Mouse (Mus musculus): Measurements from ENCODE around the gene Trim47. TPM values are rescaled to one million over a fixed set of nuclear protein-coding genes. Genes with fewer than 3 reads are reported as not detected.

Trim47 gene
- polyA plus RNA-seq, 1 experiment from 2014 or later = 16.1 TPM

GRCm38 (mm10) chr11:116106963-116107776, 19.8 kb downstream of the Trim47 start:
- no peak for ATAC-seq
- TF ChIP-seq CTCF (IDR thresholded peaks at IDR 0.05; ENCODE audit: low read depth) = peak; percentile 44
- H3K27ac ChIP-seq (ENCODE audit: low read depth, low read length) = no peak overlapping the region

GRCm38 (mm10) chr11:116106154-116106962, 20.7 kb downstream of the Trim47 start:
- TF ChIP-seq CTCF (IDR thresholded peaks at IDR 0.05; ENCODE audit: low read depth) = no peak
- 37% methylated on average over 32 of the region's 32 CpGs for WGBS
- H3K36me3 ChIP-seq (ENCODE audit: control insufficient read depth, insufficient read depth) = no peaks in the 10 kb centered on the region
- no peaks in the 10 kb centered on the region for H3K9me3 ChIP-seq (ENCODE audit: control insufficient read depth)
- peaks cover 28% of the 10 kb centered on the region for H3K27me3 ChIP-seq (replicated peaks; ENCODE audit: control insufficient read depth, insufficient read depth, low read length)
- ATAC-seq = no peak
- H3K4me2 ChIP-seq (replicated peaks; ENCODE audit: low read depth) = peak overlapping the region; percentile 75
- no peak overlapping the region for H3K4me3 ChIP-seq (ENCODE audit: low read depth, low read length)
- no peak overlapping the region for H3K9ac ChIP-seq (ENCODE audit: low read depth, low read length)
- peaks cover 29% of the 10 kb centered on the region for H3K4me1 ChIP-seq (replicated peaks; ENCODE audit: control insufficient read depth, insufficient read depth, low read length)
- no peak overlapping the region for H3K27ac ChIP-seq (ENCODE audit: low read depth, low read length)

More at GRCm38 (mm10) chr11:116106963-116107776, 19.8 kb downstream of the Trim47 start:
- H3K36me3 ChIP-seq (ENCODE audit: control insufficient read depth, insufficient read depth) = no peaks in the 10 kb centered on the region
- H3K4me2 ChIP-seq (replicated peaks; ENCODE audit: low read depth) = peak overlapping the region; percentile 75
- peaks cover 22% of the 10 kb centered on the region for H3K4me1 ChIP-seq (replicated peaks; ENCODE audit: control insufficient read depth, insufficient read depth, low read length)
- no peaks in the 10 kb centered on the region for H3K9me3 ChIP-seq (ENCODE audit: control insufficient read depth)
- peak overlapping the region; percentile 59 for H3K4me3 ChIP-seq (ENCODE audit: low read depth, low read length)
- WGBS = 54% methylated on average over 14 of the region's 14 CpGs
- peaks cover 28% of the 10 kb centered on the region for H3K27me3 ChIP-seq (replicated peaks; ENCODE audit: control insufficient read depth, insufficient read depth, low read length)
- no peak overlapping the region for H3K9ac ChIP-seq (ENCODE audit: low read depth, low read length)

- TF ChIP-seq CTCF (IDR thresholded peaks at IDR 0.05; ENCODE audit: low read depth) = no peak
- no peak overlapping the region for H3K9ac ChIP-seq (ENCODE audit: low read depth, low read length)
- H3K4me1 ChIP-seq (replicated peaks; ENCODE audit: control insufficient read depth, insufficient read depth, low read length) = peaks cover 37% of the 10 kb centered on the region
- H3K4me3 ChIP-seq (ENCODE audit: low read depth, low read length) = no peak overlapping the region
- no peak for ATAC-seq
- H3K27me3 ChIP-seq (replicated peaks; ENCODE audit: control insufficient read depth, insufficient read depth, low read length) = peaks cover 24% of the 10 kb centered on the region
- H3K4me2 ChIP-seq (replicated peaks; ENCODE audit: low read depth) = no peak overlapping the region
- no peak overlapping the region for H3K27ac ChIP-seq (ENCODE audit: low read depth, low read length)
- 96% methylated on average over 2 of the region's 2 CpGs for WGBS
- no peaks in the 10 kb centered on the region for H3K9me3 ChIP-seq (ENCODE audit: control insufficient read depth)
- H3K36me3 ChIP-seq (ENCODE audit: control insufficient read depth, insufficient read depth) = no peaks in the 10 kb centered on the region
Observed at GRCm38 (mm10) chr11:116105065-116105464, 21.9 kb downstream of the Trim47 start.

- H3K9me3 ChIP-seq (ENCODE audit: control insufficient read depth) = no peaks in the 10 kb centered on the region
- H3K27ac ChIP-seq (ENCODE audit: low read depth, low read length) = peak overlapping the region; percentile 50
- no peak overlapping the region for H3K4me2 ChIP-seq (replicated peaks; ENCODE audit: low read depth)
- WGBS = 32% methylated on average over 14 of the region's 14 CpGs
- no peak for TF ChIP-seq CTCF (IDR thresholded peaks at IDR 0.05; ENCODE audit: low read depth)
- no peak overlapping the region for H3K4me3 ChIP-seq (ENCODE audit: low read depth, low read length)
- H3K4me1 ChIP-seq (replicated peaks; ENCODE audit: control insufficient read depth, insufficient read depth, low read length) = peaks cover 35% of the 10 kb centered on the region
- H3K36me3 ChIP-seq (ENCODE audit: control insufficient read depth, insufficient read depth) = no peaks in the 10 kb centered on the region
- peaks cover 16% of the 10 kb centered on the region for H3K27me3 ChIP-seq (replicated peaks; ENCODE audit: control insufficient read depth, insufficient read depth, low read length)
- ATAC-seq = peak; percentile 52
- no peak overlapping the region for H3K9ac ChIP-seq (ENCODE audit: low read depth, low read length)
Observed at GRCm38 (mm10) chr11:116104006-116104646, 22.9 kb downstream of the Trim47 start.

- Histone ChIP-seq H3K27ac (ENCODE audit: low read depth, low read length) (peak overlapping the region; percentile 50; the same call in 1 of the 2 replicates), H3K27me3 (replicated peaks; ENCODE audit: control insufficient read depth, insufficient read depth, low read length) (peaks cover 14% of the 10 kb centered on the region), H3K4me2 (replicated peaks; ENCODE audit: low read depth) (no peak overlapping the region), H3K9me3 (ENCODE audit: control insufficient read depth) (no peaks in the 10 kb centered on the region), H3K9ac (ENCODE audit: low read depth, low read length) (no peak overlapping the region), H3K4me3 (ENCODE audit: low read depth, low read length) (no peak overlapping the region), H3K4me1 (replicated peaks; ENCODE audit: control insufficient read depth, insufficient read depth, low read length) (peaks cover 39% of the 10 kb centered on the region), H3K36me3 (ENCODE audit: control insufficient read depth, insufficient read depth) (no peaks in the 10 kb centered on the region)
- ATAC-seq = no peak
- no peak for TF ChIP-seq CTCF (IDR thresholded peaks at IDR 0.05; ENCODE audit: low read depth)
- 67% methylated on average over 11 of the region's 12 CpGs for WGBS
Observed at GRCm38 (mm10) chr11:116103572-116103971, 23.4 kb downstream of the Trim47 start.

GRCm38 (mm10) chr11:116102472-116102871, 24.5 kb downstream of the Trim47 start:
- H3K27ac ChIP-seq (ENCODE audit: low read depth, low read length) = peak overlapping the region; percentile 74; the same call in 1 of the 2 replicates
- H3K9ac ChIP-seq (ENCODE audit: low read depth, low read length) = peak overlapping the region; percentile 18; the same call in 1 of the 2 replicates
- WGBS = 55% methylated on average over 3 of the region's 4 CpGs
- H3K36me3 ChIP-seq (ENCODE audit: control insufficient read depth, insufficient read depth) = no peaks in the 10 kb centered on the region
- no peak overlapping the region for H3K4me3 ChIP-seq (ENCODE audit: low read depth, low read length)
- peaks cover 5% of the 10 kb centered on the region for H3K27me3 ChIP-seq (replicated peaks; ENCODE audit: control insufficient read depth, insufficient read depth, low read length)
- no peak for ATAC-seq
- H3K4me2 ChIP-seq (replicated peaks; ENCODE audit: low read depth) = peak overlapping the region; percentile 38
- no peak for TF ChIP-seq CTCF (IDR thresholded peaks at IDR 0.05; ENCODE audit: low read depth)
- H3K9me3 ChIP-seq (ENCODE audit: control insufficient read depth) = no peaks in the 10 kb centered on the region
- peaks cover 36% of the 10 kb centered on the region for H3K4me1 ChIP-seq (replicated peaks; ENCODE audit: control insufficient read depth, insufficient read depth, low read length)
